Mouse (Mus musculus): ENCODE measurements around the gene Slc25a19. TPM values are rescaled to one million over a fixed set of nuclear protein-coding genes. Genes with fewer than 3 reads are reported as not detected.

Slc25a19 gene
- total and polyA plus RNA-seq, 2 experiments from 2014 or later: 34.3 to 51.7 TPM

DNA sequence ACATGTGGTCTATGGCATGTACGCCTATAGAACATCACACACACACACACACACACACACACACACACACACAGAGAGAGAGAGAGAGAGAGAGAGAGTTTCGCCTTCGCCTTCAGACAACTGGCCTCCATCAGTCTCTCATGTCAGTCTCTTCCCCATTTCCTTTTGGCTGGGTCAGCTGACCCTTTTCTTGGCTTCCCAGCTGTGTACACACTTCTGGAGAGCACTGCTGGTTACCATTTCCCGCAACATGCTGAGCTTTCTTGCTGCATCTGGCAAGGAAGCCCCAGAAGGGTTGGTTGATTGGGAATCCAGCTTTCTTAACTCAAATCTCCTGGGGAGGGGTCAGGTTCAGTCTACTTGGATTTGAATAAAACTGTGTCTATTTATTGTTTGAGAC, 6.0 kb upstream of the Slc25a19 start:
- no peak overlapping the region for H3K4me3 ChIP-seq (ENCODE audit: low read depth, low read length)
- DNase-seq (no peak), ATAC-seq (no peak)
- 89% methylated on average over 4 of the region's 4 CpGs for WGBS
- TF ChIP-seq CTCF (IDR thresholded peaks at IDR 0.05; ENCODE audit: low read depth): no peak
- no peak overlapping the region for H3K4me2 ChIP-seq (ENCODE audit: low read depth)
- H3K9me3 ChIP-seq (ENCODE audit: low read length): no peaks in the 10 kb centered on the region
- no peaks in the 10 kb centered on the region for H3K27me3 ChIP-seq (ENCODE audit: insufficient read depth, low read length)
- no peak overlapping the region for H3K27ac ChIP-seq (ENCODE audit: low read depth, low read length)
- H3K9ac ChIP-seq: no peak overlapping the region
- H3K4me1 ChIP-seq (ENCODE audit: insufficient read depth): no peaks in the 10 kb centered on the region
- no peaks in the 10 kb centered on the region for H3K36me3 ChIP-seq (ENCODE audit: insufficient read depth)

DNA sequence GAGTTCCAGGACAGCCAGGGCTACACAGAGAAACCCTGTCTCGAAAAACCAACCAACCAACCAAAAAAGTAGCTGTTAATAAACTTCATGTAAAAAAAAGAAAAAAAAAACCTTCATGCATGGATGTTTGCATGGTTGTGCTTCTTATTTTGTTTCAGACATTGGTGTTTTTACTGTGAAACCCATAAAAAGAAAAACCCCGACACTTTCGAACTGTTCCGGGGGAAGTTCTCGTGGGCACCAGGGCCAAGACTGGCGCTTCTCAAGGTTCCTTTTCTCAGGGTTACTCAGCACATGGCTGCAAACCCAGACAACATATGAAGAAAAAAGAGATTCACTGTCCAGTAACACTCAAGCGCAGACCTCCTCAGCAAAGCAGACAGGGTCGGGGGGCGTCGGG, 4.8 kb upstream of the Slc25a19 start:
- DNase-seq: no peak
- H3K9me3 ChIP-seq (ENCODE audit: low read length): no peaks in the 10 kb centered on the region
- H3K27ac ChIP-seq (ENCODE audit: low read depth, low read length): no peak overlapping the region
- ATAC-seq: no peak
- no peaks in the 10 kb centered on the region for H3K4me1 ChIP-seq (ENCODE audit: insufficient read depth)
- no peak overlapping the region for H3K4me2 ChIP-seq (ENCODE audit: low read depth)
- 89% methylated on average over 10 of the region's 10 CpGs for WGBS
- TF ChIP-seq CTCF (IDR thresholded peaks at IDR 0.05; ENCODE audit: low read depth): no peak
- H3K9ac ChIP-seq: no peak overlapping the region
- no peaks in the 10 kb centered on the region for H3K36me3 ChIP-seq (ENCODE audit: insufficient read depth)
- no peak overlapping the region for H3K4me3 ChIP-seq (ENCODE audit: low read depth, low read length)
- H3K27me3 ChIP-seq (ENCODE audit: insufficient read depth, low read length): no peaks in the 10 kb centered on the region

DNA sequence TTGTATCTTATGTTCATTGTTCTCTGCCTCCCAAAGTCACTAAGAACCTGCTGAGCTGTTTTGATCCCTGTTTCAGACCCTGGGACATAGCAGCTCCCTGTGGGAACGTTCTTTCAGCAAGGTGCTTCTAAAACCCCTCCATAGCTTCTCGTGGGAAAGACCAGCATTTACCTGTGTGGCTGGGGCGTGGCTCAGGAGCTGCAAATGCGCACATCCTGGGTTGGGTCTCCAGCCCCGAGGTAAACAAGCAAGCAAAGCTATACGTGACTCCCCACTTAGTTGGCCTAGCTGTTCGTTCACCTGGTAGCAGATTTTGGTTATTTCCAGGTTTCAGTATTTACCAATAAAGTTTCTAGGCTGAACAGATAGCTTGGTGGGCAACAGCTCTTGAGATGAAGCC, 4.2 kb upstream of the Slc25a19 start:
- Histone ChIP-seq H3K9ac (no peak overlapping the region), H3K4me3 (ENCODE audit: low read depth, low read length) (no peak overlapping the region), H3K27me3 (ENCODE audit: insufficient read depth, low read length) (no peaks in the 10 kb centered on the region), H3K4me2 (ENCODE audit: low read depth) (no peak overlapping the region), H3K4me1 (ENCODE audit: insufficient read depth) (no peaks in the 10 kb centered on the region), H3K27ac (ENCODE audit: low read depth, low read length) (no peak overlapping the region), H3K36me3 (ENCODE audit: insufficient read depth) (no peaks in the 10 kb centered on the region), H3K9me3 (ENCODE audit: low read length) (no peaks in the 10 kb centered on the region)
- 78% methylated on average over 7 of the region's 7 CpGs for WGBS
- TF ChIP-seq CTCF (IDR thresholded peaks at IDR 0.05; ENCODE audit: low read depth): no peak
- DNase-seq (no peak), ATAC-seq (no peak)

DNA sequence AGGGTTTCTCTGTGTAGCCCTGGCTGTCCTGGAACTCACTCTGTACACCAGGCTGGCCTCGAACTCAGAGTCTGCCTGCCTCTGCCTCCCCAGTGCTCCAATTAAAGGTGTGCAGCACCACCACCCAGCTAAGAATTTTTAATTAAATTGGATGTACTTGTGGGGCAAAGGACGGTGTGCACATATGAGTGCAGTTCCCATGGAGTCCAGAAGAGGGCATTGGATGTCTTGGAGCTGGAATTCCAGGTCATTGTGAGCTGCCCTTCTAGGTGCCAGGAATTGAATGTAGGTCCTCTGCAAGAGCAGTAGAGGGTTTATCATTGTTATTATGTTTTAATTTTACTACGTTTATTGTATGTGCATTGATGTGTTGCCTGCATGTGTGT, 3.4 kb upstream of the Slc25a19 start:
- H3K9ac ChIP-seq: no peak overlapping the region
- H3K4me2 ChIP-seq (ENCODE audit: low read depth): no peak overlapping the region
- no peaks in the 10 kb centered on the region for H3K36me3 ChIP-seq (ENCODE audit: insufficient read depth)
- H3K4me3 ChIP-seq (ENCODE audit: low read depth, low read length): no peak overlapping the region
- no peak overlapping the region for H3K27ac ChIP-seq (ENCODE audit: low read depth, low read length)
- peaks cover 5% of the 10 kb centered on the region; the same call in 1 of the 2 replicates for H3K4me1 ChIP-seq (ENCODE audit: insufficient read depth)
- ATAC-seq (no peak), DNase-seq (no peak)
- 21% methylated on average over 3 of the region's 3 CpGs for WGBS
- TF ChIP-seq CTCF (IDR thresholded peaks at IDR 0.05; ENCODE audit: low read depth): peak; percentile 65
- no peaks in the 10 kb centered on the region for H3K9me3 ChIP-seq (ENCODE audit: low read length)
- no peaks in the 10 kb centered on the region for H3K27me3 ChIP-seq (ENCODE audit: insufficient read depth, low read length)

DNA sequence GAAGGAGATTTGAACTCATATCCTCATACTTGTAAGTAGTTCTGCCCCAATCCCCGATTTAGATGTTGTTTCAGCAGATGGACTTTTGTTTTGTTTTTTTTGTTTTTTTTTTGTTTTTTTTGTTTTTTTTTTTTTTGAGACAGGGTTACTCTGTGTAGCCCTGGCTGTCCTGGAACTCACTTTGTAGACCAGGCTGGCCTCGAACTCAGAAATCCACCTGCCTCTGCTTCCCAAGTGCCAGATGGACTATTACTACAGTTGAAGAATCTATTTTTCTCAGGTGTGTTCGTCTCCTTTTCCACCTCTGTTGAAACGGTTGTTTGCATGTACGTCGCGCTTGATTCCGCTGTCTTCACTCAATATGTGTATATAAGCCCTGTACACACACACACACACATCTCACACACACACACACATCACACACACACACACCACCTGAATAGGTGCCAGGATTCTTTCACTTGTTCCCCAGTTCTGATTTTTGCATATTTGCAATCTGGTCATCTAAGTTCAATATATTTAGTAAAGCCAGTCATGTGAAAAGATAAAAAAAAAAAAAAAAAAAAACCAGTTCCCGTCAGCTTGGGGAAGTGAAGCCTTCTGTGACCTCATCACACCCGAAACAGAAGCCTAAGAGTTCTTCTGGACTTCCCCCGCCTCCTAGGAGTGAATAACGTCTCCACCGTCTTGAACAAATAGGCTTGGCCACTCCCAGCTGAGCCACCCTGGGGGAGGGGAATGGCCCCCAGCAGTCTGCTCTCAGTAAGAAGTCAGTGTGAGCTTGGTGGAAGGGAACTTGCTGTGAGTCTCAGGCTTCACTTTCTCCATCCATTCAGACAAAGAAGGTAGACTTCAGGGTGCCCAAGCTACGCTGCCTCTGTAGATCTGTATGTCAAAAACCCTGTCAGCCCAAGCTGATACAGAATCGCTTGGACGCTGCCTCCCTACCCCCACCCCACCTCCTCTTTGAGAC, 2.7 kb upstream of the Slc25a19 start:
- no peak for TF ChIP-seq CTCF (IDR thresholded peaks at IDR 0.05; ENCODE audit: low read depth)
- Histone ChIP-seq H3K36me3 (ENCODE audit: insufficient read depth) (no peaks in the 10 kb centered on the region), H3K27me3 (ENCODE audit: insufficient read depth, low read length) (no peaks in the 10 kb centered on the region), H3K4me1 (ENCODE audit: insufficient read depth) (peaks cover 5% of the 10 kb centered on the region; the same call in 1 of the 2 replicates), H3K9me3 (ENCODE audit: low read length) (no peaks in the 10 kb centered on the region), H3K4me2 (ENCODE audit: low read depth) (no peak overlapping the region), H3K27ac (ENCODE audit: low read depth, low read length) (no peak overlapping the region), H3K4me3 (ENCODE audit: low read depth, low read length) (no peak overlapping the region), H3K9ac (no peak overlapping the region)
- ATAC-seq: no peak
- WGBS: 47% methylated on average over 16 of the region's 16 CpGs
- no peak for DNase-seq

DNA sequence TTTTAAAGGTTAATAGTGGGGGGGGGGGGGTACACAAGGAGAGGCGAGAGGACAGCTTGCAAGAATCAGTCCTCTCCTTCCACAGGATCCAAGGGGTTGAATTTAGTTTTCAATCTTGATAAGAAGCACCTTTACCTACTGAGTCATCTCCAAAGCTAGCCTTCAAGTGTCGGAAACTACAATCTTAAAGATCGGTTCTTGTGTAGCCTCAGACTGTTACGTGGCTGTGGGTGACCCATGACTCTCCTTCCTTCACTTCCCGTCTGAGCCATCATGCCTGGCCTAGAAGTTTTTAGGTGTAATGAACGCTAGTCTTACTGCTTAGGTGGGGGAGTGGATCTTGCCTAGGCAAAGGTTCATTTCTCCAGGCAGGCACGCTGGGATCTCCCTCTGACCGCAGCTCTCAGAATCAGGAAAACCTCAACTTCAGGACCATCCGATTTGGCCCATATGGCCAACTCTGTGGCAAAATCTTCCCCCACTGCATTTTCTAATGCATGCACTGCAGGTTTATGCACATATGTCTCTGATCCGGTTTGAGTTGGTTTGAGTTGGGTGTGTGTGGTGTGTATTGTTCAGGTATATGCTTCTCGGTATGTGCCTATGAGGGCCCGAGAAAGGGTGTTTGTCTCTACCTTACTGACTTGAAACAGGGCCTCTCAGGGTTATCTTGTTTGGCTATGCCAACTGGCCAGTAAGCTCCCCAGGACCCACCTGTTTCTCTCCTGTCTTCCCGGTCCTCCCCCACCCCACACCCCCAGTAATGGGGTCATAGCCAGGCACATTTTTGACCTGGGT, 1.8 kb upstream of the Slc25a19 start:
- no peak overlapping the region for H3K9ac ChIP-seq
- no peak for TF ChIP-seq CTCF (IDR thresholded peaks at IDR 0.05; ENCODE audit: low read depth)
- WGBS: 91% methylated on average over 13 of the region's 13 CpGs
- H3K36me3 ChIP-seq (ENCODE audit: insufficient read depth): no peaks in the 10 kb centered on the region
- H3K27ac ChIP-seq (ENCODE audit: low read depth, low read length): no peak overlapping the region
- H3K4me3 ChIP-seq (ENCODE audit: low read depth, low read length): no peak overlapping the region
- no peak for ATAC-seq
- H3K27me3 ChIP-seq (ENCODE audit: insufficient read depth, low read length): no peaks in the 10 kb centered on the region
- H3K4me1 ChIP-seq (ENCODE audit: insufficient read depth): peaks cover 5% of the 10 kb centered on the region; the same call in 1 of the 2 replicates
- DNase-seq: no peak
- no peak overlapping the region for H3K4me2 ChIP-seq (ENCODE audit: low read depth)
- H3K9me3 ChIP-seq (ENCODE audit: low read length): no peaks in the 10 kb centered on the region

All from forebrain, postnatal 0 days (tissue).